Mouse (Mus musculus) adrenal gland, adult 18-20 months (tissue): ENCODE data around the gene Sat1. TPM values are rescaled to one million over a fixed set of nuclear protein-coding genes. Genes with fewer than 3 reads are reported as not detected.

Source experiments
- DNase-seq, 2 experiments: peaks; one replicate each; pipeline ENCODE4 v3.0.0; 2021 to 2022; ENCODE audit warnings: low spot score in 2 of 2
- total RNA-seq, 2 experiments: library from RNA; stranded (reverse); gene quantifications; 1 replicate in 1 of 2; 2 replicates in 1 of 2; pipeline ENCODE4 v1.2.3; 2021

Sat1 gene
- total RNA-seq, 2 experiments from 2014 or later, result 112 to 145 TPM

DNA sequence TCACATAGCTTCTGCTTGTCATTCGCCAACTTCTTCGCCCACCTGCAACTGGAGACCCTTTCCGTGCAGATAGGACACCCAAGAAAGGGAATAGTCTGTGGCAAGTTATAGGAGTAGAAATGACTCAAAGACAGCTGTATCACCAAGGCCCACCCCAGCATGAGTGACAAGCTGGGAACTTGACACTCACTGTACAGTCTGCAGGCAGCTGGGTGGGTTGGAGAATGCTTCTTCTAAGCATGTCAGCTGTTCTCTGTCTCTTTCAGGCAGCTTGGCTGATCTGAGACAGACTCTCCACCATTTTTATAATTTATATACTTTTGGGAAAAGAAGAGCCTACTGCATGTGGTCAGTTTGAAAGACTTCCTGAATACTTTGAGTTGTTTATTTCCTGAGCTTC, 48.6 kb downstream of the Sat1 start:
- DNase-seq, result no peak

GRCm38 (mm10) chrX:155166313-155166712, 49.9 kb downstream of the Sat1 start:
- DNase-seq, result no peak

- DNase-seq, result no peak
Observed at GRCm38 (mm10) chrX:155163553-155163952, 52.7 kb downstream of the Sat1 start.

Other genes with a start within 250 kb of the Sat1 start
- not detected for gene Magea8, start 220.6 kb downstream of the Sat1 start, total RNA-seq
- not detected for gene Magea5, start 153.3 kb downstream of the Sat1 start, total RNA-seq
- gene Magea1, start 126.7 kb downstream of the Sat1 start, total RNA-seq, result not detected
- not detected for gene Magea2, start 122.8 kb downstream of the Sat1 start, total RNA-seq
- gene Cldn34b2, start 88.0 kb downstream of the Sat1 start, total RNA-seq, result not detected
- 10 to 100 TPM; 48.4 to 49.1 TPM for gene Acot9, start 46.0 kb upstream of the Sat1 start, total RNA-seq
- gene Prdx4, start 124.3 kb upstream of the Sat1 start, total RNA-seq, result 10 to 100 TPM; 27.9 to 29.4 TPM